Mouse (Mus musculus) G1E (cell line): ENCODE data around the gene Cacna2d2. TPM values are rescaled to one million over a fixed set of nuclear protein-coding genes. Genes with fewer than 3 reads are reported as not detected.
"Not testable (repeated sequence)": the region's sequence is repeated elsewhere in the genome, so short reads cannot be mapped to it uniquely, and the experiment has no call there.

Experiments
- ATAC-seq: 2 replicates; pipeline ENCODE4 v1.8.0; 2016; ENCODE audit warnings: mild to moderate bottlenecking; ENCODE audit not compliant: insufficient number of reproducible peaks, poor library complexity, low FRiP score, severe bottlenecking; ENCODE audit errors: extremely low read depth
- DNase-seq: peaks from one replicate; pipeline ENCODE4 v3.0.0; 2012; ENCODE audit warnings: low spot score
- H3K27me3 ChIP-seq: 2 replicates; pipeline ENCODE4 v1.6.1; 2012; ENCODE audit warnings: mild to moderate bottlenecking, low read length, inconsistent platforms; ENCODE audit not compliant: insufficient read depth
- H3K36me3 ChIP-seq: replicated peaks from 2 replicates; pipeline ENCODE3; 2012; ENCODE audit warnings: mild to moderate bottlenecking, inconsistent platforms
- H3K4me1 ChIP-seq: 2 replicates; pipeline ENCODE4 v1.6.1; 2012; ENCODE audit warnings: low read depth, low read length, inconsistent platforms, mixed read lengths; ENCODE audit not compliant: insufficient read depth
- H3K4me3 ChIP-seq: 2 replicates; pipeline ENCODE4 v1.5.1; 2012; ENCODE audit warnings: low read depth, mild to moderate bottlenecking, inconsistent platforms, low read length, moderate library complexity, mixed read lengths
- H3K9me3 ChIP-seq: replicated peaks from 2 replicates; pipeline ENCODE4 v1.6.1; 2012; ENCODE audit warnings: inconsistent platforms
- CTCF ChIP-seq: IDR thresholded peaks from 2 replicates; pipeline ENCODE4 v1.5.1; 2012; ENCODE audit warnings: low read depth, low read length, inconsistent platforms, mixed read lengths
- GATA1 ChIP-seq: IDR thresholded peaks from 2 replicates; pipeline ENCODE4 v1.6.1; 2012; ENCODE audit warnings: borderline replicate concordance, low read length, inconsistent platforms, mixed read lengths
- GATA2 ChIP-seq: IDR thresholded peaks from 2 replicates; pipeline ENCODE4 v1.6.1; 2012; ENCODE audit warnings: low read depth, low read length, inconsistent platforms, borderline replicate concordance
- POLR2AphosphoS5 ChIP-seq: IDR thresholded peaks from 2 replicates; pipeline ENCODE4 v1.6.1; 2012; ENCODE audit warnings: low read depth, low read length, inconsistent platforms; ENCODE audit not compliant: insufficient replicate concordance
- TAL1 ChIP-seq: conservative IDR thresholded peaks from 2 replicates; pipeline ENCODE4 v1.6.1; 2012; ENCODE audit warnings: low read depth, low read length, inconsistent platforms, mixed read lengths
- polyA plus RNA-seq: library from polyadenylated mRNA; stranded (reverse); fragments of >175 nt; gene quantifications from 2 replicates; pipeline ENCODE4 v1.2.3, GENCODE M21; 2012
- total RNA-seq, 2 experiments: library from RNA; stranded (forward) in 1 of 2; stranded (reverse) in 1 of 2; fragments of 200-1000 nt in 1 of 2; fragments of >200 nt in 1 of 2; fragmentation: Nextera tagmentation in 1 of 2; gene quantifications; 2 replicates each; pipeline ENCODE4 v1.2.3; 2014 to 2017

Gene Cacna2d2
- total and polyA plus RNA-seq, 3 experiments = 0.05 to 0.09 TPM; not detected in 1

- no peaks in the 10 kb centered on the region for H3K9me3 ChIP-seq
- ATAC-seq (no peak), DNase-seq (no peak)
- H3K4me3 ChIP-seq = peak overlapping the region; percentile 82; the same call in 1 of the 2 replicates
- H3K4me1 ChIP-seq = peaks cover 51% of the 10 kb centered on the region
- TF ChIP-seq POLR2AphosphoS5 = no peak
- H3K36me3 ChIP-seq = peaks cover 59% of the 10 kb centered on the region
- 0 out of 2 replicates have a peak, but pooled peaks cover 2% of the 10 kb centered on the region for H3K27me3 ChIP-seq
Observed at GRCm38 (mm10) chr9:107556346-107556745, 156.9 kb downstream of the Cacna2d2 start.

- H3K4me3 ChIP-seq = peak within 1 kb of the TSS; percentile 81
- peaks cover 61% of the 10 kb centered on the region for H3K4me1 ChIP-seq
- DNase-seq (peak; percentile 97), ATAC-seq (peak; percentile 97)
- no peaks in the 10 kb centered on the region for H3K9me3 ChIP-seq
- H3K27me3 ChIP-seq = no peaks in the 10 kb centered on the region
- peaks cover 83% of the 10 kb centered on the region for H3K36me3 ChIP-seq
- TF ChIP-seq TAL1 (no peak), CTCF (no peak), GATA1 (no peak), POLR2AphosphoS5 (0 out of 2 replicates have a peak, but pooled peaks have one; percentile 57)
Observed at GRCm38 (mm10) chr9:107563029-107563581, 163.7 kb downstream of the Cacna2d2 start, which contains the start of gene Tusc2. TSS of gene Tusc2 (plus strand) at chr9:107563255.

GRCm38 (mm10) chr9:107565556-107565955, 166.1 kb downstream of the Cacna2d2 start:
- ATAC-seq, DNase-seq, H3K9me3 ChIP-seq, H3K27me3 ChIP-seq, H3K4me3 ChIP-seq: not testable (repeated sequence)
- H3K36me3 ChIP-seq = peaks cover 66% of the 10 kb centered on the region
- peaks cover 83% of the 10 kb centered on the region for H3K4me1 ChIP-seq

- DNase-seq = no peak
- no peak overlapping the region for H3K4me3 ChIP-seq
- no peaks in the 10 kb centered on the region for H3K27me3 ChIP-seq
- no peaks in the 10 kb centered on the region for H3K9me3 ChIP-seq
- peaks cover 66% of the 10 kb centered on the region for H3K36me3 ChIP-seq
- TF ChIP-seq GATA2 (no peak), CTCF (peak; percentile 94)
- H3K4me1 ChIP-seq = peaks cover 87% of the 10 kb centered on the region
- ATAC-seq = no peak
Observed at GRCm38 (mm10) chr9:107566041-107566709, 166.8 kb downstream of the Cacna2d2 start.

- ATAC-seq (no peak), DNase-seq (no peak)
- Histone ChIP-seq H3K4me3 (no peak overlapping the region), H3K9me3 (no peaks in the 10 kb centered on the region), H3K27me3 (no peaks in the 10 kb centered on the region), H3K4me1 (peaks cover 87% of the 10 kb centered on the region), H3K36me3 (peaks cover 66% of the 10 kb centered on the region)
- TF ChIP-seq GATA1 = no peak
- no peak for TF ChIP-seq POLR2AphosphoS5
- no peak for TF ChIP-seq TAL1
- no peak for TF ChIP-seq CTCF
- TF ChIP-seq GATA2 = no peak
Observed at GRCm38 (mm10) chr9:107566855-107567254, 167.4 kb downstream of the Cacna2d2 start.

GRCm38 (mm10) chr9:107567702-107568319, 168.4 kb downstream of the Cacna2d2 start, which contains the start of gene Hyal2:
TSS of gene Hyal2 (plus strand) at chr9:107567945.
- H3K4me3 ChIP-seq = peak within 1 kb of the TSS; percentile 79
- ATAC-seq (no peak), DNase-seq (no peak)
- H3K9me3 ChIP-seq = no peaks in the 10 kb centered on the region
- H3K36me3 ChIP-seq = peaks cover 66% of the 10 kb centered on the region
- no peak for TF ChIP-seq TAL1
- no peak for TF ChIP-seq POLR2AphosphoS5
- no peak for TF ChIP-seq GATA2
- TF ChIP-seq CTCF = no peak
- TF ChIP-seq GATA1 = no peak
- no peaks in the 10 kb centered on the region for H3K27me3 ChIP-seq
- H3K4me1 ChIP-seq = peaks cover 89% of the 10 kb centered on the region
